Mouse (Mus musculus) limb, embryonic 15.5 days (tissue): ENCODE measurements at regions not wholly inside any gene's neighbourhood (a gene's known extent, or its start where the extent isn't known, plus 50 kb on each side); places are given as distances from the start of the nearest gene placed in this dataset.
A peak's percentile ranks its signal among the peaks of the same experiment; 100 is the strongest.

Source experiments
- ATAC-seq: fragments of 200-750 bp; cut with Nextera tagmentation; 2 replicates; pipeline ENCODE4 v1.8.0; 2017; ENCODE audit warnings: low read depth, moderate TSS enrichment; ENCODE audit not compliant: insufficient number of reproducible peaks, low FRiP score, low TSS enrichment
- H3K27ac ChIP-seq: fragments of 300-500 bp; sonication (generic); 2 replicates; pipeline ENCODE4 v1.5.1; 2015; ENCODE audit warnings: moderate library complexity, mild to moderate bottlenecking, inconsistent platforms
- H3K27me3 ChIP-seq: fragments of 300-500 bp; sonication (generic); 2 replicates; pipeline ENCODE4 v1.6.1; 2015; ENCODE audit warnings: inconsistent platforms
- H3K36me3 ChIP-seq: fragments of 300-500 bp; sonication (generic); 2 replicates; pipeline ENCODE4 v1.6.1; 2015; ENCODE audit warnings: inconsistent platforms
- H3K4me1 ChIP-seq: fragments of 300-500 bp; sonication (generic); 2 replicates; pipeline ENCODE4 v1.6.1; 2015; ENCODE audit warnings: inconsistent platforms
- H3K4me2 ChIP-seq: fragments of 300-500 bp; sonication (generic); 2 replicates; pipeline ENCODE4 v1.6.1; 2015; ENCODE audit warnings: mild to moderate bottlenecking, inconsistent platforms
- H3K4me3 ChIP-seq: fragments of 300-500 bp; sonication (generic); 2 replicates; pipeline ENCODE4 v1.5.1; 2015; ENCODE audit warnings: mild to moderate bottlenecking, inconsistent platforms
- H3K9ac ChIP-seq: fragments of 300-500 bp; sonication (generic); 2 replicates; pipeline ENCODE4 v1.6.1; 2015; ENCODE audit warnings: inconsistent platforms
- H3K9me3 ChIP-seq: fragments of 300-500 bp; sonication (generic); 2 replicates; pipeline ENCODE4 v1.6.1; 2016; ENCODE audit warnings: inconsistent platforms
- WGBS: fragments of 180-500 bp; shearing (Covaris S2); methylation state at CpG from one replicate; pipeline ENCODE4 v1.1.7; 2015; 5-methylcytosine and 5-hydroxymethylcytosine counted together

- no peaks in the 10 kb centered on the region for H3K9me3 ChIP-seq
- no peak overlapping the region for H3K4me3 ChIP-seq
- ATAC-seq, result no peak
- no peak overlapping the region for H3K27ac ChIP-seq
- no peaks in the 10 kb centered on the region for H3K4me1 ChIP-seq
- H3K9ac ChIP-seq, result no peak overlapping the region
- no peak overlapping the region for H3K4me2 ChIP-seq
- H3K36me3 ChIP-seq, result no peaks in the 10 kb centered on the region
- WGBS, result 87% methylated on average over 8 of the region's 8 CpGs
- no peaks in the 10 kb centered on the region for H3K27me3 ChIP-seq
Measured at GRCm38 (mm10) chr6:117527526-117527925, 313.5 kb upstream of the Zfp637 start.

- WGBS, result 24% methylated on average over 2 of the region's 2 CpGs
- no peak for ATAC-seq
- Histone ChIP-seq H3K27me3 (no peaks in the 10 kb centered on the region), H3K27ac (no peak overlapping the region), H3K4me3 (no peak overlapping the region), H3K36me3 (no peaks in the 10 kb centered on the region), H3K9me3 (no peaks in the 10 kb centered on the region), H3K4me1 (no peaks in the 10 kb centered on the region), H3K4me2 (no peak overlapping the region), H3K9ac (no peak overlapping the region)
Measured at GRCm38 (mm10) chr6:117534149-117534548, 306.8 kb upstream of the Zfp637 start.

- Histone ChIP-seq H3K4me3 (no peak overlapping the region), H3K27me3 (no peaks in the 10 kb centered on the region), H3K36me3 (no peaks in the 10 kb centered on the region), H3K27ac (no peak overlapping the region), H3K4me2 (no peak overlapping the region), H3K9ac (no peak overlapping the region), H3K9me3 (no peaks in the 10 kb centered on the region), H3K4me1 (no peaks in the 10 kb centered on the region)
- no peak for ATAC-seq
- 88% methylated on average over 9 of the region's 9 CpGs for WGBS
Measured at GRCm38 (mm10) chr6:117534991-117535390, 306.0 kb upstream of the Zfp637 start.

- no peak for ATAC-seq
- no peak overlapping the region for H3K4me3 ChIP-seq
- WGBS, result 91% methylated on average over 4 of the region's 4 CpGs
- H3K4me2 ChIP-seq, result no peak overlapping the region
- H3K9ac ChIP-seq, result no peak overlapping the region
- H3K9me3 ChIP-seq, result no peaks in the 10 kb centered on the region
- no peak overlapping the region for H3K27ac ChIP-seq
- no peaks in the 10 kb centered on the region for H3K36me3 ChIP-seq
- H3K4me1 ChIP-seq, result no peaks in the 10 kb centered on the region
- no peaks in the 10 kb centered on the region for H3K27me3 ChIP-seq
Measured at GRCm38 (mm10) chr6:117536084-117536483, 304.9 kb upstream of the Zfp637 start.

- H3K36me3 ChIP-seq, result no peaks in the 10 kb centered on the region
- no peak for ATAC-seq
- no peaks in the 10 kb centered on the region for H3K27me3 ChIP-seq
- no peaks in the 10 kb centered on the region for H3K4me1 ChIP-seq
- 72% methylated on average over 3 of the region's 3 CpGs for WGBS
- no peak overlapping the region for H3K4me3 ChIP-seq
- no peak overlapping the region for H3K27ac ChIP-seq
- no peak overlapping the region for H3K9ac ChIP-seq
- no peaks in the 10 kb centered on the region for H3K9me3 ChIP-seq
- H3K4me2 ChIP-seq, result no peak overlapping the region
Measured at GRCm38 (mm10) chr6:117542431-117542830, 298.5 kb upstream of the Zfp637 start.

- H3K27ac ChIP-seq, result no peak overlapping the region
- no peaks in the 10 kb centered on the region for H3K36me3 ChIP-seq
- no peak for ATAC-seq
- H3K27me3 ChIP-seq, result no peaks in the 10 kb centered on the region
- H3K9ac ChIP-seq, result no peak overlapping the region
- H3K9me3 ChIP-seq, result no peaks in the 10 kb centered on the region
- no peaks in the 10 kb centered on the region for H3K4me1 ChIP-seq
- 83% methylated on average over 11 of the region's 11 CpGs for WGBS
- no peak overlapping the region for H3K4me3 ChIP-seq
- no peak overlapping the region for H3K4me2 ChIP-seq
Measured at GRCm38 (mm10) chr6:117544276-117545196, 296.4 kb upstream of the Zfp637 start.

GRCm38 (mm10) chr6:117550930-117551329, 290.1 kb upstream of the Zfp637 start:
- H3K36me3 ChIP-seq, result no peaks in the 10 kb centered on the region
- ATAC-seq, result no peak
- H3K27me3 ChIP-seq, result no peaks in the 10 kb centered on the region
- H3K27ac ChIP-seq, result no peak overlapping the region
- H3K4me1 ChIP-seq, result no peaks in the 10 kb centered on the region; the same call in 1 of the 2 replicates
- no peaks in the 10 kb centered on the region for H3K9me3 ChIP-seq
- WGBS, result 86% methylated on average over 7 of the region's 7 CpGs
- no peak overlapping the region for H3K9ac ChIP-seq
- H3K4me3 ChIP-seq, result no peak overlapping the region
- no peak overlapping the region for H3K4me2 ChIP-seq

- WGBS, result 31% methylated on average over 6 of the region's 6 CpGs
- Histone ChIP-seq H3K27me3 (no peaks in the 10 kb centered on the region), H3K4me2 (no peak overlapping the region), H3K4me3 (no peak overlapping the region), H3K36me3 (no peaks in the 10 kb centered on the region), H3K9ac (no peak overlapping the region), H3K9me3 (no peaks in the 10 kb centered on the region), H3K4me1 (no peaks in the 10 kb centered on the region; the same call in 1 of the 2 replicates), H3K27ac (no peak overlapping the region)
- peak; percentile 55; the same call in 1 of the 2 replicates for ATAC-seq
Measured at GRCm38 (mm10) chr6:117552006-117552667, 288.8 kb upstream of the Zfp637 start.

GRCm38 (mm10) chr6:117563159-117563558, 277.8 kb upstream of the Zfp637 start:
- H3K36me3 ChIP-seq, result no peaks in the 10 kb centered on the region
- H3K27ac ChIP-seq, result no peak overlapping the region
- no peaks in the 10 kb centered on the region for H3K27me3 ChIP-seq
- 87% methylated on average over 6 of the region's 6 CpGs for WGBS
- no peaks in the 10 kb centered on the region for H3K4me1 ChIP-seq
- no peak overlapping the region for H3K9ac ChIP-seq
- ATAC-seq, result no peak
- H3K4me2 ChIP-seq, result no peak overlapping the region
- no peak overlapping the region for H3K4me3 ChIP-seq
- H3K9me3 ChIP-seq, result no peaks in the 10 kb centered on the region

- Histone ChIP-seq H3K4me2 (no peak overlapping the region), H3K27me3 (no peaks in the 10 kb centered on the region), H3K9me3 (no peaks in the 10 kb centered on the region), H3K4me1 (no peaks in the 10 kb centered on the region), H3K4me3 (no peak overlapping the region), H3K27ac (no peak overlapping the region), H3K9ac (no peak overlapping the region), H3K36me3 (no peaks in the 10 kb centered on the region)
- no peak for ATAC-seq
- WGBS, result 81% methylated on average over 1 of the region's 1 CpGs
Measured at GRCm38 (mm10) chr6:117563704-117564103, 277.3 kb upstream of the Zfp637 start.

GRCm38 (mm10) chr6:117566786-117567185, 274.2 kb upstream of the Zfp637 start:
- Histone ChIP-seq H3K9ac (no peak overlapping the region), H3K9me3 (no peaks in the 10 kb centered on the region), H3K27me3 (no peaks in the 10 kb centered on the region), H3K27ac (no peak overlapping the region), H3K4me3 (no peak overlapping the region), H3K4me1 (0 out of 2 replicates have a peak, but pooled peaks cover 6% of the 10 kb centered on the region), H3K4me2 (no peak overlapping the region), H3K36me3 (no peaks in the 10 kb centered on the region)
- ATAC-seq, result no peak
- WGBS, result 32% methylated on average over 6 of the region's 6 CpGs

- H3K9ac ChIP-seq, result no peak overlapping the region
- no peak for ATAC-seq
- 83% methylated on average over 5 of the region's 5 CpGs for WGBS
- no peak overlapping the region for H3K4me3 ChIP-seq
- 0 out of 2 replicates have a peak, but pooled peaks cover 6% of the 10 kb centered on the region for H3K4me1 ChIP-seq
- H3K27me3 ChIP-seq, result no peaks in the 10 kb centered on the region
- no peaks in the 10 kb centered on the region for H3K36me3 ChIP-seq
- H3K9me3 ChIP-seq, result no peaks in the 10 kb centered on the region
- H3K27ac ChIP-seq, result no peak overlapping the region
- no peak overlapping the region for H3K4me2 ChIP-seq
Measured at GRCm38 (mm10) chr6:117567691-117568090, 273.3 kb upstream of the Zfp637 start.
